Mouse (Mus musculus) bone marrow, adult 2 months (tissue): ENCODE measurements around the gene Hivep1. TPM values are rescaled to one million over a fixed set of nuclear protein-coding genes. Genes with fewer than 3 reads are reported as not detected.
A peak's percentile ranks its signal among the peaks of the same experiment; 100 is the strongest.

Experiments used
- H3K27ac ChIP-seq: fragments of 200-500 bp; 2 replicates; pipeline ENCODE4 v1.5.1; 2012; ENCODE audit warnings: low read depth, mild to moderate bottlenecking, control low read depth, inconsistent platforms, low read length; ENCODE audit not compliant: control insufficient read depth, poor library complexity, insufficient read depth
- H3K4me1 ChIP-seq: fragments of 200-500 bp; 2 replicates; pipeline ENCODE4 v1.6.1; 2011; ENCODE audit warnings: low read length; ENCODE audit not compliant: control insufficient read depth, insufficient read depth
- H3K4me3 ChIP-seq: fragments of 200-500 bp; replicated peaks from 2 replicates; pipeline ENCODE3; 2011; ENCODE audit warnings: mild to moderate bottlenecking, low read depth, low read length, control low read depth; ENCODE audit not compliant: control insufficient read depth
- CTCF ChIP-seq: fragments of 200-500 bp; IDR thresholded peaks from 2 replicates; pipeline ENCODE4 v1.5.1; 2011; ENCODE audit warnings: low read length, control low read depth; ENCODE audit not compliant: control insufficient read depth, insufficient read depth
- POLR2A ChIP-seq: fragments of 200-500 bp; IDR thresholded peaks from 2 replicates; pipeline ENCODE4 v1.6.1; 2011; ENCODE audit warnings: low read depth, mild to moderate bottlenecking, control low read depth, low read length, borderline replicate concordance; ENCODE audit not compliant: control insufficient read depth
- WGBS: fragments of 180-500 bp; shearing (Covaris S2); methylation state at CpG from one replicate; pipeline ENCODE4 v1.1.7; 2018; 5-methylcytosine and 5-hydroxymethylcytosine counted together
- polyA plus RNA-seq: library from polyadenylated mRNA; stranded (reverse); fragments of >200 nt; gene quantifications from 2 replicates; pipeline ENCODE4 v1.2.4, GENCODE M21; 2011; ENCODE audit warnings: low replicate concordance; ENCODE audit not compliant: missing spikeins, insufficient read depth, insufficient read length

Hivep1 gene
- polyA plus RNA-seq, 1 experiment, result 7.9 TPM

GRCm38 (mm10) chr13:42101440-42102190 lies 49.8 kb downstream of the Hivep1 start:
- TF ChIP-seq POLR2A, result no peak
- peak; percentile 29; the same call in 1 of the 2 replicates for TF ChIP-seq CTCF
- 18% methylated on average over 13 of the region's 13 CpGs for WGBS

GRCm38 (mm10) chr13:42102980-42103379 lies 51.2 kb downstream of the Hivep1 start:
- TF ChIP-seq POLR2A, result no peak
- TF ChIP-seq CTCF, result no peak
- WGBS, result 4% methylated on average over 8 of the region's 8 CpGs
- Histone ChIP-seq H3K4me3 (peak overlapping the region; percentile 78), H3K27ac (peak overlapping the region; percentile 63), H3K4me1 (peaks cover 11% of the 10 kb centered on the region)

More at GRCm38 (mm10) chr13:42101440-42102190, 49.8 kb downstream of the Hivep1 start:
- no peak overlapping the region for H3K27ac ChIP-seq
- H3K4me1 ChIP-seq, result peaks cover 13% of the 10 kb centered on the region
- no peak overlapping the region for H3K4me3 ChIP-seq

GRCm38 (mm10) chr13:42103486-42104166 lies 51.8 kb downstream of the Hivep1 start:
- peak overlapping the region; percentile 79 for H3K4me3 ChIP-seq
- no peak for TF ChIP-seq CTCF
- TF ChIP-seq POLR2A, result no peak
- H3K4me1 ChIP-seq, result peaks cover 14% of the 10 kb centered on the region
- H3K27ac ChIP-seq, result peak overlapping the region; percentile 65
- WGBS, result 1% methylated on average over 11 of the region's 11 CpGs

GRCm38 (mm10) chr13:42104371-42104770 lies 52.5 kb downstream of the Hivep1 start:
- TF ChIP-seq CTCF (no peak), POLR2A (no peak)
- H3K4me1 ChIP-seq, result peaks cover 14% of the 10 kb centered on the region

GRCm38 (mm10) chr13:42108483-42109215 lies 56.8 kb downstream of the Hivep1 start:
- Histone ChIP-seq H3K4me3 (no peak overlapping the region), H3K4me1 (peaks cover 7% of the 10 kb centered on the region), H3K27ac (no peak overlapping the region)
- 31% methylated on average over 11 of the region's 11 CpGs for WGBS
- no peak for TF ChIP-seq CTCF
- no peak for TF ChIP-seq POLR2A

More at GRCm38 (mm10) chr13:42104371-42104770, 52.5 kb downstream of the Hivep1 start:
- Histone ChIP-seq H3K27ac (no peak overlapping the region), H3K4me3 (no peak overlapping the region)
- WGBS, result 31% methylated on average over 3 of the region's 3 CpGs

GRCm38 (mm10) chr13:42110416-42110815 lies 58.6 kb downstream of the Hivep1 start:
- TF ChIP-seq CTCF, result no peak
- TF ChIP-seq POLR2A, result no peak
- 79% methylated on average over 3 of the region's 3 CpGs for WGBS

GRCm38 (mm10) chr13:42112071-42112470 lies 60.2 kb downstream of the Hivep1 start:
- H3K27ac ChIP-seq, result no peak overlapping the region
- H3K4me1 ChIP-seq, result peaks cover 5% of the 10 kb centered on the region
- no peak for TF ChIP-seq POLR2A
- no peak for TF ChIP-seq CTCF
- H3K4me3 ChIP-seq, result no peak overlapping the region
- 75% methylated on average over 6 of the region's 6 CpGs for WGBS

More at GRCm38 (mm10) chr13:42110416-42110815, 58.6 kb downstream of the Hivep1 start:
- peaks cover 5% of the 10 kb centered on the region for H3K4me1 ChIP-seq
- no peak overlapping the region for H3K4me3 ChIP-seq
- H3K27ac ChIP-seq, result no peak overlapping the region

- H3K4me3 ChIP-seq, result no peak overlapping the region
- TF ChIP-seq CTCF (no peak), POLR2A (no peak)
- WGBS, result 80% methylated on average over 5 of the region's 5 CpGs
- no peak overlapping the region for H3K27ac ChIP-seq
- H3K4me1 ChIP-seq, result peaks cover 5% of the 10 kb centered on the region
These were observed 60.9 kb downstream of the Hivep1 start for GRCm38 (mm10) chr13:42112748-42113147.
